Mouse (Mus musculus) heart, adult 2 months (tissue): Measurements from ENCODE around the gene 4632433K11Rik. TPM values are rescaled to one million over a fixed set of nuclear protein-coding genes. Genes with fewer than 3 reads are reported as not detected.
A peak's percentile ranks its signal among the peaks of the same experiment; 100 is the strongest.

Experiments
- DNase-seq, 2 experiments: peaks; one replicate each; pipeline ENCODE4 v3.0.0; 2021
- H3K27ac ChIP-seq: fragments of 200-600 bp; 2 replicates; pipeline ENCODE4 v1.8.1; 2022
- H3K27me3 ChIP-seq: fragments of 200-500 bp; 2 replicates; pipeline ENCODE4 v1.6.1; 2012; ENCODE audit warnings: mild to moderate bottlenecking, low read length, inconsistent platforms, mixed read lengths; ENCODE audit not compliant: control insufficient read depth, insufficient read depth
- H3K36me3 ChIP-seq: fragments of 200-500 bp; 2 replicates; pipeline ENCODE4 v1.6.1; 2012; ENCODE audit warnings: low read length, inconsistent platforms; ENCODE audit not compliant: control insufficient read depth, insufficient read depth
- H3K4me1 ChIP-seq: fragments of 200-500 bp; 2 replicates; pipeline ENCODE4 v1.6.1; 2011; ENCODE audit warnings: low read length; ENCODE audit not compliant: control insufficient read depth, insufficient read depth
- H3K4me3 ChIP-seq: fragments of 200-600 bp; 2 replicates; pipeline ENCODE4 v1.8.1; 2022
- H3K79me2 ChIP-seq: fragments of 200-500 bp; replicated peaks from 2 replicates; pipeline ENCODE4 v1.6.1; 2012; ENCODE audit warnings: mild to moderate bottlenecking, inconsistent platforms, low read length, moderate library complexity, mixed read lengths; ENCODE audit not compliant: control insufficient read depth, insufficient read depth
- H3K9ac ChIP-seq: fragments of 200-500 bp; 2 replicates; pipeline ENCODE4 v1.6.1; 2012; ENCODE audit warnings: low read depth, mild to moderate bottlenecking, control low read depth, inconsistent platforms, low read length, mixed read lengths
- CTCF ChIP-seq: fragments of 200-600 bp; IDR thresholded peaks from 2 replicates; pipeline ENCODE4 v1.8.1; 2022; ENCODE audit warnings: antibody characterized with exemption, mild to moderate bottlenecking, moderate library complexity
- EP300 ChIP-seq: fragments of 200-500 bp; IDR thresholded peaks from 2 replicates; pipeline ENCODE4 v1.6.1; 2011; ENCODE audit warnings: low read depth, low read length, control low read depth; ENCODE audit not compliant: insufficient read depth
- POLR2A ChIP-seq: fragments of 200-500 bp; IDR thresholded peaks from 2 replicates; pipeline ENCODE4 v1.6.1; 2011; ENCODE audit warnings: mild to moderate bottlenecking, low read depth, low read length, control low read depth; ENCODE audit not compliant: insufficient read depth
- WGBS: fragments of 180-500 bp; shearing (Covaris S2); methylation state at CpG from one replicate; pipeline ENCODE4 v1.1.7; 2018; 5-methylcytosine and 5-hydroxymethylcytosine counted together
- intact Hi-C: fragments of 180-260 bp; cut with DNase I; formaldehyde crosslinking; loops from one replicate; pipeline ENCODE4 v1.15.1; 2025
- polyA plus RNA-seq: library from polyadenylated mRNA; depleted of rRNA; stranded (reverse); fragments of >200 nt; gene quantifications from 2 replicates; pipeline ENCODE4 v1.2.3, GENCODE M21; 2012
- total RNA-seq, 2 experiments: library from RNA; stranded (reverse); gene quantifications; 2 replicates each; pipeline ENCODE4 v1.2.3; 2021

Gene 4632433K11Rik
- total and polyA plus RNA-seq, 3 experiments = not detected

DNA sequence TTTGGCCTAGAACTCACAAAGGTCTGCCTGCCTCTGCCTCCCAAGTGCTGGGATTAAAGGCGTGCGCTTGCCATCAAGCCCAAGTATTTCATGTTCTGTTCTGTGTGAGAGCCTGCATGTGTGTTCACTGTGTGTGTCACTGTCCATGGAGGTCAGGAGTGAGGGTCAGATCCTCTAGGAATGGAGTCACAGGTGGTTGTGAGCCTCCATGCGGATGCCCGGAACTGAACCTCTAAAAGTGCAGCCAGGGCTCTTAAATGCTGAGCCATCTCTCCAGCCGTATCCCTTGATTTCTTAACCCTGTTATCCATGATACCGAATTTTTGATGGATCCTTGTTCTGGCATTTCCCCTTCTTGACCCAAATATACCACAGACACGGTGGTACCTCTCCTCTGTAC, 3.1 kb downstream of the 4632433K11Rik start:
- Histone ChIP-seq H3K4me1 (no peaks in the 10 kb centered on the region; the same call in 1 of the 2 replicates), H3K4me3 (no peak overlapping the region), H3K36me3 (no peaks in the 10 kb centered on the region; the same call in 1 of the 2 replicates), H3K27ac (no peak overlapping the region), H3K27me3 (no peaks in the 10 kb centered on the region), H3K9ac (no peak overlapping the region), H3K79me2 (no peaks in the 10 kb centered on the region)
- DNase-seq = no peak
- WGBS = 91% methylated on average over 7 of the region's 7 CpGs
- TF ChIP-seq EP300 (no peak), POLR2A (no peak), CTCF (no peak)
- intact Hi-C loops = loop anchor here (2.0 kb wide), 1 partner anchor 14 kb away; the partner anchor contains the start of gene Zfp580

DNA sequence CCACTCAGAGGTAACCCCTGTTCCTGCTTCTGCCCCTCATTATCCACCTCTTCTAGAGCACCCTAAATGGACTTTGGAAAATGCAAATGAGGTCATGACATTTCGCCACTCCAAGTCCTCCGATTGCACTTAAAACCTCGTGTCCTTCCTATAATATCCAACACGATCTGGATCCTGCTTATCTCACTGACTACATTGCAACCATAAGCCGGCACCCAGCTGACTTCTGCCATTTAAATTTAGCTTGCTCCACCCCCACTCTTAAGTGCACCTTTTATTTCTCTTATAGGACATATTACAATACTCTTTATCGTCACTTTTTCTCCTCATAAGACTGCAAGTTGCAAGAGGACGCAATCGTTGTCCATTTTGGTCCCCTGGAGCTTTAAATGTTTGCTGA, 3.5 kb downstream of the 4632433K11Rik start:
- Histone ChIP-seq H3K9ac (no peak overlapping the region), H3K27me3 (no peaks in the 10 kb centered on the region), H3K4me1 (no peaks in the 10 kb centered on the region; the same call in 1 of the 2 replicates), H3K79me2 (no peaks in the 10 kb centered on the region), H3K4me3 (peak overlapping the region; percentile 98), H3K36me3 (no peaks in the 10 kb centered on the region; the same call in 1 of the 2 replicates), H3K27ac (peak overlapping the region; percentile 98)
- TF ChIP-seq CTCF (no peak), EP300 (no peak), POLR2A (no peak)
- no peak for DNase-seq
- 69% methylated on average over 8 of the region's 8 CpGs for WGBS
- intact Hi-C loops = loop anchor here (2.0 kb wide), 1 partner anchor 13 kb away; the partner anchor contains the start of gene Zfp580

DNA sequence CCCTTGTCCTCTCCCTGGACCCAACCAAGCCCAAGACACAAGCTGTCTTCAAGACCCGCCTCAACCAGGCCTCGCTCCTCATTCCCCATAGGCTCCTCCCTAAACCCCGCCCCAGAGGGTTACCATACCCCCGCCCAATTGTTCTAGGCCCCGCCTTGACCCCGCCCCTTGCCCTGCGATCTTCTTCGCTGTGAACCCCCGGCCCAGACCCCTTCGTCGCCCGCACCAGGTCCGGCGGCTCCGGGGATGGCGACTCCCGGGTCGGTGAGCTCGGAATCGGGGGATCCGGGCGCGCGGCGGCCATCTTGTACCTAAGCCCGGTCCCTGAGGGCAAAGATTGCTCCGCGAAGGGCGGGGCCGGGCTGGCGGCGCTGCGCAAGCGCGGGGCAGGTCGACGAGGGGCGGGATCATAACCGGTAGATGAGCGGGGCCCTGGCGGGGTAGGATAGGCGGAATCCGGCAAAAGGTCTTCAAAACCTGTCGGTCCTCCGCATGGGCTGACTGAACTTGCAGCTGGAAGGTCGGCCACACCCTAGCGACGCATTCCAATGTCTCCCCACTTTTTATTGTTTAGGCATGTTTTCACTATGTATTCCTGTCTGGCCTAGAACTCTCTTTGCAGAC, 4.3 kb downstream of the 4632433K11Rik start, which contains the start of gene Zfp784:
Gene Zfp784 (minus strand): TSS at position 338 of the 624 bp plus-strand sequence.
- Histone ChIP-seq H3K4me1 (no peaks in the 10 kb centered on the region; the same call in 1 of the 2 replicates), H3K36me3 (no peaks in the 10 kb centered on the region; the same call in 1 of the 2 replicates), H3K79me2 (no peaks in the 10 kb centered on the region), H3K27me3 (no peaks in the 10 kb centered on the region), H3K9ac (peak within 1 kb of the TSS; percentile 91), H3K27ac (peak within 1 kb of the TSS; percentile 98), H3K4me3 (peak within 1 kb of the TSS; percentile 98)
- peak; percentile 96 to 97 for DNase-seq
- intact Hi-C loops = loop anchor here (2.0 kb wide), 1 partner anchor 17 kb away; the partner anchor contains the start of genes Ccdc106 and Zfp865
- 0 out of 2 replicates have a peak, but pooled peaks have one; percentile 12 for TF ChIP-seq EP300
- TF ChIP-seq POLR2A = peak; percentile 81
- TF ChIP-seq CTCF = peak; percentile 3; the same call in 1 of the 2 replicates
- under 1% methylated on average over 48 of the region's 48 CpGs for WGBS

DNA sequence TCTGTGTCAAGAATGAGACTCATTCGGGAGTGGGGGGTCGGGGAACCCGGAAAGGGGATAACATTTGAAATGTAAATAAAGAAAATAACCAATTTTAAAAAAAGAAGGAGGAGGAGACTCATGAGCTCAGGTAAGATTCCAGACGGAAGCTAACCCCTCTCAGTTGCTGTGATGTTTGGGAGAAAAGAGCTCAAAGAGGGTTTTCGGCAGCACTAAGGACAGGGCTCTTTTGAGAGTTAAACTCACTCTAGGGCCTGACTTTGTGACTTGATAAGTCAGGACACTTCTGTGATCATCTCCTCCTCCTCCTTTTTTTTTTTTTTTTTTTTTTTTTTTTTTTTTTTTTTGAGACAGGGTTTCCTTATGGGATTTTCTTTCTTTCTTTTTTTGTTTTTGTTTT, 5.0 kb downstream of the 4632433K11Rik start:
- H3K27ac ChIP-seq = peak overlapping the region; percentile 98
- no peaks in the 10 kb centered on the region for H3K79me2 ChIP-seq
- intact Hi-C loops = loop anchor here (2.0 kb wide), 1 partner anchor 18 kb away; the partner anchor contains the start of genes Ccdc106 and Zfp865
- H3K36me3 ChIP-seq = no peaks in the 10 kb centered on the region; the same call in 1 of the 2 replicates
- H3K9ac ChIP-seq = no peak overlapping the region
- H3K4me3 ChIP-seq = peak overlapping the region; percentile 98
- no peaks in the 10 kb centered on the region; the same call in 1 of the 2 replicates for H3K4me1 ChIP-seq
- 28% methylated on average over 5 of the region's 5 CpGs for WGBS
- TF ChIP-seq POLR2A (no peak), EP300 (no peak), CTCF (no peak)
- DNase-seq = no peak
- H3K27me3 ChIP-seq = no peaks in the 10 kb centered on the region

DNA sequence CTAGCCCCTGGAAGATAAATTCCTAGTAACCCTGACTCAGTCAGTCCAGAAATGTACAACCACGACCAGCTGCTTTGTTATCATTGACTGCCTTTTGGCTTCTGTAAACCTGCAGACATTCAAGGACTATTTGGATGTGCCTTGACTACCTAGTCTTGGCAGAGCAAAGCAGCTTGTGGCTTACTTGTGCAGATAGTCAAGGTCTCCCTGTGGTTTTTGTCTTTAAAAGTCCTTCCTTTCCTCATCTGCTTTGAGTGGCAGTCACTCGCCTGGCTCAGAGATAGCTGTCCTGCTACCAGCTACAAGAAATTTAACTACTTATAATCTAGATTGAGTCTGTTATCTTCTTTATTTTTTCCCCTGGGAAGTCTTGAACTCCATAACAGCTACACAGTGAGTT, 11.1 kb downstream of the 4632433K11Rik start:
- H3K4me3 ChIP-seq = no peak overlapping the region
- WGBS = 60% methylated on average over 2 of the region's 2 CpGs
- H3K27me3 ChIP-seq = no peaks in the 10 kb centered on the region
- no peaks in the 10 kb centered on the region for H3K4me1 ChIP-seq
- H3K36me3 ChIP-seq = no peaks in the 10 kb centered on the region
- TF ChIP-seq POLR2A (no peak), EP300 (no peak), CTCF (no peak)
- DNase-seq = no peak
- no peak overlapping the region for H3K9ac ChIP-seq
- no peaks in the 10 kb centered on the region for H3K79me2 ChIP-seq
- H3K27ac ChIP-seq = no peak overlapping the region
- intact Hi-C loops = no loop called here

DNA sequence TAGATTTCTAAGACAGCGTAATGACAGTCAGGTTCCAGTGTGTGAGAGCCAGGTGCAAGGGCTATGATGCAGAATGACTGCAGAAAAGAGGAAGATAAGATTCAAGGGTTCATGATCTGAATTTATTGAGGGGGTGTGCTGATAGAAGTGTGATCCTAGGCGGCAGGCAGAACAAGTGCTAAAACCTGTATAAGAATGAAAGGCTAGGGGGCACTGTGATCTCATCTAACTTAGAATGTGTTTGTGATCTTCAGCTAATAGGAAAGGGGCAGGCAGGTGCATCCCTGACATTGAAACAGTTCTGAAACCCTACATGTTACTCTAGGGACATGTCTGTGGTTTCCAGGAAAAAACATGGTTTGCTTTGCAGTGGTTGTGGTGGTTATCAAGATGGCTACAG, 12.2 kb downstream of the 4632433K11Rik start:
- H3K9ac ChIP-seq = no peak overlapping the region
- TF ChIP-seq POLR2A = no peak
- no peak for TF ChIP-seq EP300
- TF ChIP-seq CTCF = no peak
- no peaks in the 10 kb centered on the region for H3K36me3 ChIP-seq
- H3K4me1 ChIP-seq = no peaks in the 10 kb centered on the region
- no peak overlapping the region for H3K4me3 ChIP-seq
- no peak for DNase-seq
- no peak overlapping the region for H3K27ac ChIP-seq
- WGBS = 79% methylated on average over 2 of the region's 2 CpGs
- no peaks in the 10 kb centered on the region for H3K27me3 ChIP-seq
- no peaks in the 10 kb centered on the region for H3K79me2 ChIP-seq
- intact Hi-C loops = no loop called here
